Comparison of ENCODE assay signal across 15 mouse cellular contexts in the genomic region with DNA sequence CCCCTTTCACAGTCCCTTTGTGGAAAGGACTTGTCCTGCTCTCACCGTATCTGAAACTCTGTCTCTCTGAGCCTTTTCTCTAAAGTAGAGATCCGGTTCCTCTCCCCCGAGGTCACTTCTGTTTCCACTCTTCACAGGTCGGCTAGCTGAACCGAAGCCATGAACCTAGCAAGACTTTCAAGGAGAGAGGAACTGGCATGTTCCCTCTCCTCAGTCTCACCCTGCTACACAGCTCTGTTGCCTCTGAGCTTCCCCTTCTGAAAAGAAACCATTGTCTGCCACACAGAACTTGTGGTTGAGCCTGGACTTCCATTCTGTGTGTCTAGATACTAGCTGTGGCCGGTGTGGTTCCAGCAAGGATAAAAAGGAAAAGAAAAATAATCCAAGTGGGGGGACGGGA. TPM values are rescaled to one million over a fixed set of nuclear protein-coding genes. Genes with fewer than 3 reads are reported as not detected.
A peak's percentile ranks its signal among the peaks of the same experiment; 100 is the strongest.
DNase-seq lines count a peak whose midpoint lies in the region; ATAC-seq and TF ChIP-seq lines count a peak whose summit lies in the region.
"Had no signal": no experiment of that assay in that cellular context is flagged by ENCODE, and none has a peak within 500 bp of the region (broad histone marks: within the 10 kb centered on the region; RNA-seq: fewer than 3 reads in every experiment).

No protein-coding gene starts in this region.

- H3K79me2 ChIP-seq in CH12.LX (replicated peaks; ENCODE audit: control insufficient read depth, extremely low read depth, insufficient read depth, poor library complexity, severe bottlenecking): no peaks in the 10 kb centered on the region

- H3K4me3 ChIP-seq in CH12.LX (replicated peaks in 1 of 3; ENCODE audit: low read depth in 2 of 3, low read length in 2 of 3, poor library complexity in 1 of 3): no peak overlapping the region
- no peak overlapping the region for H3K4me3 ChIP-seq in liver, postnatal 0 days (ENCODE audit: low read depth, low read length)
- H3K4me3 ChIP-seq: forebrain, embryonic 15.5 days; heart, embryonic 13.5 days; intestine, embryonic 15.5 days; midbrain, embryonic 15.5 days; neural tube, embryonic 12.5 days had no signal

- WGBS in liver, postnatal 0 days (ENCODE audit: insufficient replicate concordance): 32% methylated on average over 7 of the region's 7 CpGs

- H3K27ac ChIP-seq in CH12.LX (ENCODE audit: insufficient read depth, low read depth): no peak overlapping the region
- peak overlapping the region; percentile 22; the same call in 1 of the 2 replicates for H3K27ac ChIP-seq in liver, postnatal 0 days (ENCODE audit: low read depth)
- H3K27ac ChIP-seq: forebrain, embryonic 15.5 days; heart, embryonic 13.5 days; intestine, embryonic 15.5 days; midbrain, embryonic 15.5 days; neural tube, embryonic 12.5 days had no signal

- H3K36me3 ChIP-seq in CH12.LX (replicated peaks in 1 of 2; ENCODE audit: control insufficient read depth in 1 of 2, insufficient read depth in 1 of 2, low read length in 1 of 2): no peaks in the 10 kb centered on the region
- no peaks in the 10 kb centered on the region for H3K36me3 ChIP-seq in liver, postnatal 0 days (replicated peaks; ENCODE audit: insufficient read depth, low read length)
- H3K36me3 ChIP-seq: forebrain, embryonic 15.5 days; heart, embryonic 13.5 days; intestine, embryonic 15.5 days; midbrain, embryonic 15.5 days; neural tube, embryonic 12.5 days had no signal

- H3K9me3 ChIP-seq in CH12.LX (replicated peaks; ENCODE audit: low read length): no peaks in the 10 kb centered on the region
- H3K9me3 ChIP-seq in liver, postnatal 0 days (ENCODE audit: low read length): no peaks in the 10 kb centered on the region
- H3K9me3 ChIP-seq: forebrain, embryonic 15.5 days; heart, embryonic 13.5 days; intestine, embryonic 15.5 days; midbrain, embryonic 15.5 days; neural tube, embryonic 12.5 days had no signal

- no peak for TF ChIP-seq POLR2A in CH12.LX (IDR thresholded peaks at IDR 0.05; ENCODE audit: low read depth, low read length)

- H3K4me2 ChIP-seq in CH12.LX (ENCODE audit: insufficient read depth, low read depth, poor library complexity, severe bottlenecking): peak overlapping the region; percentile 23; the same call in 1 of the 2 replicates
- no peak overlapping the region for H3K4me2 ChIP-seq in liver, postnatal 0 days (ENCODE audit: low read depth, low read length)
- H3K4me2 ChIP-seq: forebrain, embryonic 15.5 days; heart, embryonic 13.5 days; intestine, embryonic 15.5 days; midbrain, embryonic 15.5 days; neural tube, embryonic 12.5 days had no signal

- intact Hi-C loops in left cerebral cortex, postnatal 14 days (cut with DNase I): no loop called here

- TF ChIP-seq CTCF in CH12.LX (conservative IDR thresholded peaks at IDR 0.05 in 1 of 2, IDR thresholded peaks at IDR 0.05 in 1 of 2; ENCODE audit: low read depth in 2 of 2, low read length in 2 of 2): no peak
- TF ChIP-seq CTCF in liver, postnatal 0 days (IDR thresholded peaks at IDR 0.05; ENCODE audit: low read depth): no peak

- DNase-seq in left cerebral cortex, postnatal 14 days (ENCODE audit: low spot score in 2 of 2): peak; percentile 12 to 20
- DNase-seq in left cerebral cortex, adult 11 months (ENCODE audit: low spot score): no peak
- DNase-seq in CH12.LX (ENCODE audit: extremely low read depth): peak; percentile 39
- no peak for DNase-seq in liver, postnatal 0 days
- DNase-seq in spleen, adult 18-20 months: peak; percentile 23 to 30
- DNase-seq in T-cell, adult 2 months (ENCODE audit: low spot score): no peak
- no peak for DNase-seq in cerebellum, adult 18-20 months
- DNase-seq in kidney, postnatal 36 days: no peak
- DNase-seq: cerebellum, adult 11-12 months had no signal

- no peak for TF ChIP-seq RAD21 in CH12.LX (IDR thresholded peaks at IDR 0.05; ENCODE audit: low read depth, low read length)

- dilution Hi-C loops in CH12.LX (cut with MboI; ENCODE audit: extremely low pct_ligation_motif_present, extremely low pct_unique_long_range_greater_than_20kb, low sequenced_read_pairs): no loop called here

- in situ Hi-C loops in CH12.LX (cut with MboI; ENCODE audit: low pct_ligation_motif_present, low pct_unique_long_range_greater_than_20kb, low sequenced_read_pairs): no loop called here

- ATAC-seq in liver, postnatal 0 days: no peak
- ATAC-seq: activated CD4-positive, CD25-positive, alpha-beta regulatory T cell, adult 4 months; forebrain, embryonic 15.5 days; intestine, embryonic 15.5 days; midbrain, embryonic 15.5 days had no signal

- TF ChIP-seq EP300 in CH12.LX (IDR thresholded peaks at IDR 0.05; ENCODE audit: low read length): no peak
- no peak for TF ChIP-seq EP300 in liver, postnatal 0 days (IDR thresholded peaks at IDR 0.05; ENCODE audit: low read depth)

- peaks cover 0 to 34% of the 10 kb centered on the region in 2 experiments; a peak in 2 of 4 replicates for H3K4me1 ChIP-seq in CH12.LX (ENCODE audit: control insufficient read depth in 1 of 2, insufficient read depth in 2 of 2)
- H3K4me1 ChIP-seq in liver, postnatal 0 days (ENCODE audit: insufficient read depth): 0 out of 2 replicates have a peak, but pooled peaks cover 3% of the 10 kb centered on the region
- H3K4me1 ChIP-seq: intestine, embryonic 15.5 days; neural tube, embryonic 12.5 days had no signal

- H3K27me3 ChIP-seq in CH12.LX (replicated peaks): no peaks in the 10 kb centered on the region
- H3K27me3 ChIP-seq in liver, postnatal 0 days (ENCODE audit: insufficient read depth, low read length): no peaks in the 10 kb centered on the region
- H3K27me3 ChIP-seq: forebrain, embryonic 15.5 days; heart, embryonic 13.5 days; intestine, embryonic 15.5 days; midbrain, embryonic 15.5 days; neural tube, embryonic 12.5 days had no signal

- H3K9ac ChIP-seq in CH12.LX (ENCODE audit: insufficient read depth, low read depth): no peak overlapping the region
- no peak overlapping the region for H3K9ac ChIP-seq in liver, postnatal 0 days (replicated peaks)
- H3K9ac ChIP-seq: forebrain, embryonic 15.5 days; heart, embryonic 13.5 days; intestine, embryonic 15.5 days; midbrain, embryonic 15.5 days; neural tube, embryonic 12.5 days had no signal

TF ChIP-seq in CH12.LX, 34 proteins besides CTCF, POLR2A, EP300 and RAD21:
- no peak for TF ChIP-seq CHD2 (IDR thresholded peaks at IDR 0.05; ENCODE audit: low read length)
- TF ChIP-seq NELFE (IDR thresholded peaks at IDR 0.05; ENCODE audit: low read depth, low read length): no peak
- no peak for TF ChIP-seq KAT2A (IDR thresholded peaks at IDR 0.05; ENCODE audit: insufficient replicate concordance, low read length)
- TF ChIP-seq ETS1 (conservative IDR thresholded peaks at IDR 0.05; ENCODE audit: low read depth, low read length): no peak
- TF ChIP-seq PAX5 (IDR thresholded peaks at IDR 0.05; ENCODE audit: low read length): no peak

RNA-seq across cellular contexts. Expression of a gene that starts 4.1 kb away (rescaled TPM):
- 1 to 10 TPM; 6.6 to 6.9 TPM for total RNA-seq in left cerebral cortex, postnatal 14 days (2021)
- 0.04 and 0.34 TPM in 2 replicates for total RNA-seq in CH12.LX (2012; rRNA removed)
- 0.88 and 1.3 TPM in 2 replicates for total RNA-seq in CH12.LX (2014; rRNA removed)
- polyA plus RNA-seq in CH12.LX (2012; ENCODE audit: insufficient read length, low read depth): 1.4 and 1.7 TPM in 2 replicates
- polyA plus RNA-seq in liver, postnatal 0 days (2015; fragmentation: Nextera tagmentation; extraction: Ambion mirVana): 1.2 and 1.7 TPM in 2 replicates

RNA-seq across cellular contexts. Expression of a gene that starts 32.9 kb away (rescaled TPM):
- 10 to 100 TPM; 23.1 to 23.8 TPM for total RNA-seq in left cerebral cortex, postnatal 14 days (2021)
- total RNA-seq in CH12.LX (2012; rRNA removed): not detected in 2 replicates
- total RNA-seq in CH12.LX (2014; rRNA removed): not detected in 2 replicates
- polyA plus RNA-seq in CH12.LX (2012; ENCODE audit: insufficient read length, low read depth): not detected in 2 replicates
- 1.5 and 2.1 TPM in 2 replicates for polyA plus RNA-seq in liver, postnatal 0 days (2015; fragmentation: Nextera tagmentation; extraction: Ambion mirVana)
- polyA plus RNA-seq: activated CD4-positive, CD25-positive, alpha-beta regulatory T cell, adult 4 months had no signal

Comparison
In these comparisons a context has a peak if more than half of its experiments do, and no peak if none do; other contexts are left out.
1. DNase-seq: peak in left cerebral cortex, postnatal 14 days (2 of 2), CH12.LX (single experiment) and spleen, adult 18-20 months (2 of 2); none in left cerebral cortex, adult 11 months (single experiment), liver, postnatal 0 days (single experiment), T-cell, adult 2 months (single experiment), cerebellum, adult 18-20 months (0 of 2) and kidney, postnatal 36 days (0 of 2).
2. RNA of a gene that starts 32.9 kb away (total RNA-seq): 23.1 to 23.8 TPM in left cerebral cortex, postnatal 14 days; not detected in CH12.LX; every median in the first group is over 10 times any median in the second.